Mouse (Mus musculus) E14TG2a.4 (cell line): ENCODE results near the gene Ahsa1.

ENCODE experiments used
- CTCF ChIP-seq: conservative IDR thresholded peaks from 2 replicates; pipeline ENCODE4 v1.5.1; 2014; ENCODE audit warnings: low read length
- NANOG ChIP-seq: IDR thresholded peaks from 2 replicates; pipeline ENCODE4 v1.6.1; 2014; ENCODE audit warnings: borderline replicate concordance, low read length, mixed read lengths
- POU5F1 ChIP-seq: IDR thresholded peaks from 2 replicates; pipeline ENCODE4 v1.6.1; 2014; ENCODE audit warnings: low read length, borderline replicate concordance

DNA sequence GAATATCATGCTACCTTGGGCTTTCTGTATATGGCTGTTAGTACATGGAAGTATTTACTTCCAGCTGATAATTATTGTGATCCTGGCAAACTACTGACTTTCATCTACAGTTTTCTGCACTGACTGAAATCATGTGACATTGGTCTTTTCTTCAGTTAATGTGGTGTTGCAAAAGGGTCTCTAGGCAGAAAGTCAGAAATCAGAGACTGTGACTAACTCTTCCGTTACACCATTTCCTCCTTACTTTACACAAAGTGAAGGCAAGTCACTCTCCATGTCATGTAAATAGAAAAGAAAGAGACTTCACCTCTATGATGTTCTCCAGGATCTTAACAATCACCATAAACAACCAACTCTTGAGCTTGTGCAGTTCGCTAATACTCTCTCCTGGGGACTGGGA lies 36.6 kb upstream of the Ahsa1 start:
- TF ChIP-seq CTCF (no peak), POU5F1 (no peak), NANOG (no peak)
